Mouse (Mus musculus): ENCODE measurements at regions not wholly inside any gene's neighbourhood (a gene's known extent, or its start where the extent isn't known, plus 50 kb on each side); places are given as distances from the start of the nearest gene placed in this dataset.

- no peak for DNase-seq (ENCODE audit: low spot score)
Measured at GRCm38 (mm10) chr15:51256681-51257080, 2628.0 kb upstream of the Gm7489 start.

GRCm38 (mm10) chr15:51264599-51265163 lies 2620.0 kb upstream of the Gm7489 start:
- DNase-seq (ENCODE audit: low spot score): no peak

- DNase-seq (ENCODE audit: low spot score): no peak
Measured at GRCm38 (mm10) chr15:51265971-51266370, 2618.7 kb upstream of the Gm7489 start.

GRCm38 (mm10) chr15:51271632-51272312 lies 2612.9 kb upstream of the Gm7489 start:
- no peak for DNase-seq (ENCODE audit: low spot score)

GRCm38 (mm10) chr15:51285334-51285733 lies 2599.4 kb upstream of the Gm7489 start:
- no peak for DNase-seq (ENCODE audit: low spot score)

GRCm38 (mm10) chr15:51286352-51286751 lies 2598.4 kb upstream of the Gm7489 start:
- DNase-seq (ENCODE audit: low spot score): no peak

- no peak for DNase-seq (ENCODE audit: low spot score)
Measured at GRCm38 (mm10) chr15:51288911-51289432, 2595.7 kb upstream of the Gm7489 start.

GRCm38 (mm10) chr15:51289916-51290315 lies 2594.8 kb upstream of the Gm7489 start:
- no peak for DNase-seq (ENCODE audit: low spot score)

GRCm38 (mm10) chr15:51291183-51291582 lies 2593.5 kb upstream of the Gm7489 start:
- no peak for DNase-seq (ENCODE audit: low spot score)

GRCm38 (mm10) chr15:51296841-51297240 lies 2587.9 kb upstream of the Gm7489 start:
- no peak for DNase-seq (ENCODE audit: low spot score)

GRCm38 (mm10) chr15:51318072-51318471 lies 2566.6 kb upstream of the Gm7489 start:
- DNase-seq (ENCODE audit: low spot score): no peak

- DNase-seq (ENCODE audit: low spot score): no peak
Measured at GRCm38 (mm10) chr15:51318760-51319159, 2565.9 kb upstream of the Gm7489 start.

- DNase-seq (ENCODE audit: low spot score): no peak
Measured at GRCm38 (mm10) chr15:51320366-51320894, 2564.3 kb upstream of the Gm7489 start.

- DNase-seq (ENCODE audit: low spot score): no peak
Measured at GRCm38 (mm10) chr15:51323284-51323683, 2561.4 kb upstream of the Gm7489 start.

GRCm38 (mm10) chr15:51324211-51324610 lies 2560.5 kb upstream of the Gm7489 start:
- no peak for DNase-seq (ENCODE audit: low spot score)

- no peak for DNase-seq (ENCODE audit: low spot score)
Measured at GRCm38 (mm10) chr15:51327702-51328101, 2557.0 kb upstream of the Gm7489 start.

- DNase-seq (ENCODE audit: low spot score): no peak
Measured at GRCm38 (mm10) chr15:51336441-51336840, 2548.3 kb upstream of the Gm7489 start.

- DNase-seq (ENCODE audit: low spot score): no peak
Measured at GRCm38 (mm10) chr15:51346301-51346700, 2538.4 kb upstream of the Gm7489 start.

GRCm38 (mm10) chr15:51363391-51363790 lies 2521.3 kb upstream of the Gm7489 start:
- DNase-seq (ENCODE audit: low spot score): no peak

- no peak for DNase-seq (ENCODE audit: low spot score)
Measured at GRCm38 (mm10) chr15:51371162-51371561, 2513.5 kb upstream of the Gm7489 start.

- DNase-seq (ENCODE audit: low spot score): no peak
Measured at GRCm38 (mm10) chr15:51390383-51390782, 2494.3 kb upstream of the Gm7489 start.

GRCm38 (mm10) chr15:51391352-51391751 lies 2493.4 kb upstream of the Gm7489 start:
- DNase-seq (ENCODE audit: low spot score): no peak

All from T-cell, adult 2 months (primary cell).